Mouse (Mus musculus): ENCODE measurements around the gene Efcab3. TPM values are rescaled to one million over a fixed set of nuclear protein-coding genes. Genes with fewer than 3 reads are reported as not detected.
A peak's percentile ranks its signal among the peaks of the same experiment; 100 is the strongest.

Gene Efcab3
- total and polyA plus RNA-seq, 3 experiments = not detected

DNA sequence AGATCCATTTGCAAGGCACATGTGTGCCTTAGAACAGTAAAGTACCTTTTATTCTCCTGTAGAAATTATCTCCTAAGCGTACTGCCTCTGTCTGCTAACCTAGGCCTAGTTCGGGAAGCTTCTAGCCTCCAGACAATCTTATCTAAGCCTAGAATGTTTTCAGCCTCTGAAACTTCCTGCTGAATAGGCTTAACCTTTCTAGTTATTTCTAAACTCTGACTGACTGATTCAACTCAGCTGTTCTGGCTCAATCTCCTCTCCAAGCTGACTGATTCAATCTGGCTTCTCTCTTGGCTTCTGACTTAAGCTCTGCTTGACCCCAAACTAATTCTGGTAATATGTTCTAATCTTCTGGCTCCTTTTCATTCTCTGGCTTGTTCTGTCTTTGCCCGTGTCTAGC, 86.0 kb downstream of the Efcab3 start (continued):
- TF ChIP-seq MEF2A (IDR thresholded peaks at IDR 0.05; ENCODE audit: extremely low read depth, insufficient replicate concordance, low read depth, low read length, poor library complexity, severe bottlenecking) (no peak), MAX (IDR thresholded peaks at IDR 0.05; ENCODE audit: low read length) (no peak), E2F4 (IDR thresholded peaks at IDR 0.05; ENCODE audit: borderline replicate concordance, low read depth, low read length) (no peak), ZMIZ1 (IDR thresholded peaks at IDR 0.05; ENCODE audit: low read depth, low read length) (no peak), TCF12 (IDR thresholded peaks at IDR 0.05; ENCODE audit: low read depth, low read length) (peak; percentile 51; the same call in 1 of the 2 replicates), MAZ (IDR thresholded peaks at IDR 0.05; ENCODE audit: low read depth, low read length) (0 out of 2 replicates have a peak, but pooled peaks have one; percentile 57), POLR2AphosphoS2 (IDR thresholded peaks at IDR 0.05; ENCODE audit: low read length) (no peak), EP300 (IDR thresholded peaks at IDR 0.05; ENCODE audit: low read depth in 1 of 2, low read length in 2 of 2) (peak; percentile 33 to 41; a peak in 2 of 4 replicates), NELFE (IDR thresholded peaks at IDR 0.05; ENCODE audit: low read depth, low read length) (no peak), HCFC1 (IDR thresholded peaks at IDR 0.05; ENCODE audit: low read depth, low read length) (peak; percentile 53; the same call in 1 of the 2 replicates), ZKSCAN1 (IDR thresholded peaks at IDR 0.05; ENCODE audit: low read depth, low read length) (no peak), JUND (IDR thresholded peaks at IDR 0.05; ENCODE audit: low read depth, low read length) (no peak), ELF1 (IDR thresholded peaks at IDR 0.05; ENCODE audit: low read depth, low read length) (no peak), POLR2AphosphoS5 (IDR thresholded peaks at IDR 0.05; ENCODE audit: borderline replicate concordance, low read depth, low read length) (no peak)

DNA sequence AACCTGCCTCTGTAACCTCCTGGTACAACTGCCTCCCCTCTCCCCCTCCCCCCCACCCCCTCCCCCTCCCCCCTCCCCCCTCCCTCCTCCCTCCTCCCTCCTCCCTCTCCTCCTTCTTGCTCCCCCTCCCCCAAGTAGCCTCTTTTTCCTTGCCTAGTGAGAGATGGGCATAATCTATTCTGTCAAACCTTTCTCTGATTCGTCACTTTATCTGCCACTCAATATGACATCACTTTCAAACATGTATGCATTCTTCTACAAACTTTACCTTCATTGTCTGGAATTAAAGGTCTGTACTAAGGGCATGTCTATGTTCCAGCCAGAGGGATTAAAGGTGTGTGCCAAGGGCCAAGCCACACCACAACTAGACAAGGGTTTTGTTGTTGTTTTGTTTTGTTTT, 86.4 kb downstream of the Efcab3 start:
- peaks cover 11 to 43% of the 10 kb centered on the region in 2 experiments for H3K4me1 ChIP-seq (ENCODE audit: control insufficient read depth in 1 of 2, insufficient read depth in 2 of 2, low read length in 2 of 2)
- TF ChIP-seq ZC3H11A (IDR thresholded peaks at IDR 0.05; ENCODE audit: low read depth, low read length) = no peak
- no peak for TF ChIP-seq MAFK (IDR thresholded peaks at IDR 0.05; ENCODE audit: borderline replicate concordance, low read depth, low read length)
- TF ChIP-seq TAL1 (IDR thresholded peaks at IDR 0.05; ENCODE audit: low read length) = no peak
- H3K79me2 ChIP-seq (ENCODE audit: control insufficient read depth, insufficient read depth, low read length, poor library complexity) = no peaks in the 10 kb centered on the region; the same call in 1 of the 2 replicates
- H3K9ac ChIP-seq (ENCODE audit: control insufficient read depth, low read depth, low read length, poor library complexity, severe bottlenecking) = no peak overlapping the region
- H3K36me3 ChIP-seq (ENCODE audit: control insufficient read depth in 1 of 2, insufficient read depth in 2 of 2, low read length in 2 of 2) = peaks cover 0 to 31% of the 10 kb centered on the region in 2 experiments; a peak in 2 of 4 replicates
- H3K27me3 ChIP-seq (ENCODE audit: control insufficient read depth in 1 of 2, insufficient read depth in 2 of 2, low read length in 2 of 2) = no peaks in the 10 kb centered on the region
- DNase-seq (ENCODE audit: low read depth, low spot score) = peak; percentile 76
- no peak overlapping the region for H3K4me3 ChIP-seq (ENCODE audit: control insufficient read depth in 1 of 2, insufficient read depth in 1 of 2, low read depth in 2 of 2, low read length in 2 of 2)
- H3K27ac ChIP-seq (ENCODE audit: control insufficient read depth, low read depth, low read length) = no peak overlapping the region
- H3K9me3 ChIP-seq (replicated peaks; ENCODE audit: insufficient read depth, low read length) = no peaks in the 10 kb centered on the region

DNA sequence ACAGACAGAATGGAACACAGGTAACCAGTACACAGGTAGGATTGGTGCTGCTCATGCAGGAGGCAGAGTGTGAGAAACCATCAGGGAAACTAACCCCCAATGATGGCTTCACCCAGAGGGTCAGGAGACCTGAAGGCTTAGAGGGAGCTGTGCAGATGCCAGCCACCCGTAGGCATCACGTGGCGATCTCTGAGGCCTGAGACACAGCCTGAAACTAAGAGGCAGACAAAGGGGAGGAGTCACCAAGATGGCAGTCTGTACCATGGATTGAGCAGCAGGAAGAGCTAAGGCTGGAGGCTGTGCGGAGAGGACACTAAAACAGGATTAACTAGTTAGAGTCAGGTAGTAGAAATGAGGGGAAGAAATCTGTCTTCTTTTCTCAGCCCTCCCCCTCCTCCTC, 87.3 kb downstream of the Efcab3 start:
- H3K27ac ChIP-seq (ENCODE audit: control insufficient read depth, low read depth, low read length) = no peak overlapping the region
- peaks cover 11 to 45% of the 10 kb centered on the region in 2 experiments for H3K4me1 ChIP-seq (ENCODE audit: control insufficient read depth in 1 of 2, insufficient read depth in 2 of 2, low read length in 2 of 2)
- peaks cover 0 to 31% of the 10 kb centered on the region in 2 experiments; a peak in 2 of 4 replicates for H3K36me3 ChIP-seq (ENCODE audit: control insufficient read depth in 1 of 2, insufficient read depth in 2 of 2, low read length in 2 of 2)
- H3K4me3 ChIP-seq (ENCODE audit: control insufficient read depth in 1 of 2, insufficient read depth in 1 of 2, low read depth in 2 of 2, low read length in 2 of 2) = no peak overlapping the region
- no peak overlapping the region for H3K9ac ChIP-seq (ENCODE audit: control insufficient read depth, low read depth, low read length, poor library complexity, severe bottlenecking)
- DNase-seq (ENCODE audit: low read depth, low spot score) = no peak
- H3K79me2 ChIP-seq (ENCODE audit: control insufficient read depth, insufficient read depth, low read length, poor library complexity) = no peaks in the 10 kb centered on the region; the same call in 1 of the 2 replicates
- H3K9me3 ChIP-seq (replicated peaks; ENCODE audit: insufficient read depth, low read length) = no peaks in the 10 kb centered on the region
- no peaks in the 10 kb centered on the region for H3K27me3 ChIP-seq (ENCODE audit: control insufficient read depth in 1 of 2, insufficient read depth in 2 of 2, low read length in 2 of 2)
- TF ChIP-seq SIN3A (IDR thresholded peaks at IDR 0.05; ENCODE audit: low read length) (no peak), MAX (IDR thresholded peaks at IDR 0.05; ENCODE audit: low read length) (no peak), USF1 (IDR thresholded peaks at IDR 0.05; ENCODE audit: low read depth, low read length) (peak; percentile 66; the same call in 1 of the 2 replicates), TAL1 (IDR thresholded peaks at IDR 0.05; ENCODE audit: low read length) (no peak), MYB (IDR thresholded peaks at IDR 0.05; ENCODE audit: low read depth, low read length) (no peak), POLR2AphosphoS5 (IDR thresholded peaks at IDR 0.05; ENCODE audit: borderline replicate concordance, low read depth, low read length) (no peak), RAD21 (IDR thresholded peaks at IDR 0.05; ENCODE audit: low read depth, low read length) (no peak)
